In the genomic region with DNA sequence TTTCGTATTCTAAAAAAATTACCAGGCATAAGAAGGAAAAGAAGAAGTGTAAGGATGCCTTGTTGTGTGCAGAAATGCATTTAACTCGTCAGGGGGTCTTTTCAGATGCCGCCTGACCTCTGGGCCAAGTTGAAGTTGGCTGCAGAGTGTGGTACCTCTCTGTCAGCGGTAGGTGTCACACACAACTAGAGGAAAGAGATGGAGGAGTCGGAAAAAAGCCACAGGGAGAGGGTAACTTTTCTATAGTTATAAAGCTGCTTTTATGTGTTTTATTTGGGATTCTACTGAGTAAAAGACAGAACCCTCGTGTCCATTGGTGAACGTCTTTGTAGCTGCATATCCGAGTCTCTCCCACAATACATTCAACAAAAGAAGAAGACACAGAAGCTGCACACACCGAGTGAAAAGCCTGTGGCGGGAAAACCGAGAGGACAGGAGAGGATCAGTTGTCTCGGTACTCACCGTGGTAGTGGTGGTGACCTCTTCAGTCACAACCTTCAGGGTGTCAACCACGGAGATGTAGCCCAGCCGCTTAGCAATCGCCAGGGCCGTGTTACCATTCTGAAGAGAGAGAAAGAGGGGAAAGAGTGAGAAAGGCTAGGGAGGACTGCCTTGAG, we compare ENCODE assay signal across 8 mouse cellular contexts.
DNase-seq lines count a peak whose midpoint lies in the region; ATAC-seq and TF ChIP-seq lines count a peak whose summit lies in the region.

No protein-coding gene starts in this region.

- no peaks in the 10 kb centered on the region for H3K36me3 ChIP-seq in heart, adult 2 months (ENCODE audit: control insufficient read depth, insufficient read depth, low read length)

- no peak for TF ChIP-seq POLR2A in heart, adult 2 months (IDR thresholded peaks at IDR 0.05; ENCODE audit: insufficient read depth, low read depth, low read length)

- H3K4me3 ChIP-seq in heart, adult 2 months: peak overlapping the region; percentile 5; the same call in 1 of the 2 replicates

- intact Hi-C loops in heart, adult 2 months (cut with DNase I): loop anchor here (10.0 kb wide), 1 partner anchor 157 kb away; no protein-coding TSS in a partner anchor
- intact Hi-C loops in heart, postnatal 14 days (cut with DNase I): loop anchor here (5.0 kb wide), 1 partner anchor 175 kb away; no protein-coding TSS in a partner anchor

- TF ChIP-seq CTCF in heart, adult 2 months (IDR thresholded peaks at IDR 0.05): peak; percentile 42

- peak; percentile 54 for ATAC-seq in megakaryocyte progenitor cell, adult 5-6 weeks (replicated peaks; ENCODE audit: poor library complexity)

- peak in 1 of 2 experiments; percentile 42 for DNase-seq in heart, adult 2 months
- no peak for DNase-seq in heart, postnatal 14 days
- DNase-seq in R1 (ENCODE audit: low read depth, low spot score): peak; percentile 62
- DNase-seq in forelimb bud, embryonic 11.5 days (ENCODE audit: low read depth, low spot score): peak; percentile 50
- DNase-seq in left cerebral cortex, adult 8-10 months (ENCODE audit: low spot score in 2 of 2): no peak
- DNase-seq in adrenal gland, postnatal 4 days (ENCODE audit: low spot score in 2 of 2): no peak
- DNase-seq in adrenal gland, postnatal 25 days: no peak

- H3K27me3 ChIP-seq in heart, adult 2 months (ENCODE audit: control insufficient read depth, insufficient read depth, low read length): no peaks in the 10 kb centered on the region

- H3K79me2 ChIP-seq in heart, adult 2 months (replicated peaks; ENCODE audit: control insufficient read depth, insufficient read depth, low read length): no peaks in the 10 kb centered on the region

- no peak for TF ChIP-seq EP300 in heart, adult 2 months (IDR thresholded peaks at IDR 0.05; ENCODE audit: insufficient read depth, low read depth, low read length)

- no peak overlapping the region for H3K9ac ChIP-seq in heart, adult 2 months (ENCODE audit: low read depth, low read length)

- H3K27ac ChIP-seq in heart, adult 2 months: peak overlapping the region; percentile 46

- WGBS in heart, adult 2 months: 27% methylated on average over 17 of the region's 17 CpGs

- H3K4me1 ChIP-seq in heart, adult 2 months (ENCODE audit: control insufficient read depth, insufficient read depth, low read length): no peaks in the 10 kb centered on the region

Comparison
In these comparisons a context has a peak if more than half of its experiments do, and no peak if none do; other contexts are left out.
1. DNase-seq: peak in R1 (single experiment) and forelimb bud, embryonic 11.5 days (single experiment); none in heart, postnatal 14 days (0 of 2), left cerebral cortex, adult 8-10 months (0 of 2), adrenal gland, postnatal 4 days (0 of 2) and adrenal gland, postnatal 25 days (single experiment).